Mouse (Mus musculus): ENCODE data around the gene Il6st.

The Il6st gene

DNA sequence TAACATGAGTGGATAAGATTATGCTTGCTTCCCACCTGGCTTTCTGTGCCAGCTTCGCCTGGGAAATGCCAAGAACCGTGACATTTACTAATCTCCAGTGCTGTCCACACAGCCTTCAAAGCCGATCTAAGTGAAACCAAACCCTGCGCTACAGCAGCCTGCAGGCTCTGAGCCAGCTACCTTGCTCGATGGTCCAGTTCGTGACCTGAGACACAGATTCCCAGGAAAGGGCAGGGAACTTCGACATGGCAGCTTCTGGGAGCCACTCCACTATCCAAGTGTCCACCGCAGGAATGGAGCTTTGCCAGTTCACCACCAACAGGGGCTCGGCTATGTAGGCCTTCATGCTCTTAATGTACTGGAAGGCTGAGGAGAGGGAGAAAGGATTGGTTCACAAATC, 69.7 kb downstream of the Il6st start:
- DNase-seq = no peak

DNA sequence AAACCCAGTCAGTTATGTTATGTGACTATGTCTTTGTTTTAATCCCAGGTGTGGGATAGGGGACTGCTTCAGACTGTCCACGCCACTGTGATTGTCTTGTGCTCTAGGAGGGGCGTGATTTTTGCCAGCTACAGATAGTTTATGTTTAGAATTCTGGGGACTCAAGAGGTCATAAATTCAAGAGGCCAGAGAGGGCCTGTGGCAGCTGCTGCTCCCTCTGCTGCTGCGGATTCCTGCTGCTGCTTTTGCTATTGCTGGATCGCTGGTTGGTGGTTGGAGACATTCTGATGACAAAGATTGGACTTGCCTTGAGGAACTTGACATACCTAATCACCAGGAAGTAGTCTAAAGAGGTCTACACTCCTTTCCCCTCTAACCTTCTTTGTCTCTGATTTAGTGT, 72.7 kb downstream of the Il6st start:
- DNase-seq = no peak

DNA sequence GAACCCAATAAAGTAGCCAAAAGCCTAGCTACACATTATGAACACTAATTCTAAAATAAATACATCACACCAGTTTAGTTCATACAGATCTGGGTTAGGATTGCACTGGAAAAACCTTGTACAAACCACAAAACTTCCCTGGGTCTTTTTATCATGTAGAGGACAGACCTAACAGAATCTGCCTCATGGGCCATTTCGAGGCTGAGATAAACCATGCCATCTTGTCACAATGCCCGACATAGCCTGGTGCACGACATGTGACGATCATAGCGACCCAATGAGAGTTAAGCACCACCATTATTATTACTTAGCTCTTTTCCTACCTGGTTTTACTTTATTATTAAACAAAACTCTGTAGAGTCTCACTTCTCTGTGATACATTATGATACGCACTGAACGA, 73.2 kb downstream of the Il6st start:
- DNase-seq = no peak

DNA sequence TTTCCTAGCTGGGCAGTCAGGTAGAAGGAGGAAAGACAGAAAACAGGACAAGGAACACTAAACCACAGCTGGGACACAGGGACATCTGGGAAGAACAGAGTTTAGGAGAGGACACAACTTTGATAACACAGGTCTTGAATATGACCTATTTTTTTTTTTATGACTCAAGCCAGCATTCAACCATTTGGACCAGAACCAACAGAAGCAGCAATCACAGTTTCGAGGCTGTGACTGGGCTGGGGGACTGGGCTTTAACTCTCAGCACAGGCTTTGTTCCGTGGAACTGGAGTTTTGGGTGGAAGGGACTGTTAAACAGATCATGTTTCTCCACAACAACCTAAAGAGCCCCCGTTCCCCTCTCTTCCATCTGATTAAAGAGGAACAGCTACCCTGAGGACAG, 76.7 kb downstream of the Il6st start:
- no peak for DNase-seq

DNA sequence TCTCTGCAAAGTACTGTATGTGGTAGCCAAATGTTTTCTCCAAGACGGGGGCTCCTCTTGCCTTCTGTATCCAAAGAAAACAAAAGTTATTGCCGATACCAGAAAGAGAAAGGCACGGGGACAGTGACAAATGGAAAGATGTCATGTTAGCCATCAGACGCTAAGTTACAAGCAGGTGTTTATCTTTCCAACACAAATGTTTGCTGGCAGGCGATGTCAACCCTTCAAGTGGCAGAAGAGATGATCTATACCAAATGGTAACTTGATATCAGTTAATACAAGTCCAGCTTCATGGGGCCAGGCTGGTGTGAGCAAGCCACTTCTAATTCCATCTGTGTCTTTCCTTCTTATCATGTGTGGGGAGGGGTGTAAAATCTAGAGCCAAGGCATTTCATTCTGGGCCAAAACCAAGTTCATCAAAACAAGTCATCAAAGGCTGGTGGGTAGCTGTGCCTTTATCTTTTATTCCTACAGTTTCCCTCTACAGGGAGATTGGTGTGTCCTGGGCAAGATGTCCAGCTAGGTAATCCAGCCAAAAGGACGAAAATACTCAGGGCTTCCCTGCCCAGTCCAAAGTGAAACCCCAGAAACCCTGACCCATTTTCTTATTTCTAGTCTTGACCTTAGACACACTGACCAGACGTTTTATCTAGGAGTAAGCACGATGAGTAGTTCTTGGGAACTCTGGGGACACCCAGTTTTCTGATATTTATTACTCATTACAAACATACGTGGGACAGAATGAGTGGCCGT, 77.5 kb downstream of the Il6st start:
- DNase-seq = no peak

DNA sequence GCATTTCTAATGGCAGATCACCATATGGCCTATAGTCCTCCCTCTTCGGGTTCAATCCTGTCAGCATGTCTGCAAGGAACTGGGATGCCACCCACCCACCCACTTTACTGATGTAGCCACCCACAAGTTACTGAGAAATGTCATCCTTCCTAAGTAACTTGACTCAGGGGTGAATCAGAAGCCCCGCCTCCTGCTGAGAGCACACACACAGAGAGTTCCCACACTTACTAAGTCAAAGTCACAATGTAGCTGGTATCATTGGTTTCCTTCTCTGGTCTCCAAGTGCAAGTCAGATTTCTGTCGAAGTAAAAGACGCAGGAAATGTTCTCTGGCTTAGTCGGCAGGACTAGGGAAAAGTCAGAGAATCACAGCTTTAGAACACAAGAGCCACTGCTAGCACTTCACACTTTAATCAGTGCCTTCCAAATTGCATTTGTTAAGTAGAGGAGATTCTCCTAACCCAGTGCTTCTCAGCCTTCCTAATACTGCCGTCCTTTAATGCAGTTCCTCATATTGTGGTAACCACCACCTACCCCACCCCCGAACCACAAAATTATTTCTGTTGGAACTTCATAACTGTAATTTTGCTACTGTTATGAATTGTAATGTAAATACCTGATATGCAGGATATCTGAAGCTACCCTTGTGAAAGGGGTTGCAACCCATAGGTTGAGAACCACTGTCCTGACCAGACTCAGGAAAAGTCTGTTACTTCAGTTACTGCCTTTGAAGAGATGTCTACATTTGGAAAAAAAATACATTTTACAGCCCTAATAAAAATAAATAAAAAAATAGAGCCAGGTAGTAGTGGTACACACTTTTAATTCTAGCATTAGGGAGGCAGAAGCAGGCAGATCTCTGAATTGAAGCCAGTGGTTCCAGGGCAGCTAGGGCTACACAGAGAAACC, 88.0 kb downstream of the Il6st start:
- DNase-seq = no peak

DNA sequence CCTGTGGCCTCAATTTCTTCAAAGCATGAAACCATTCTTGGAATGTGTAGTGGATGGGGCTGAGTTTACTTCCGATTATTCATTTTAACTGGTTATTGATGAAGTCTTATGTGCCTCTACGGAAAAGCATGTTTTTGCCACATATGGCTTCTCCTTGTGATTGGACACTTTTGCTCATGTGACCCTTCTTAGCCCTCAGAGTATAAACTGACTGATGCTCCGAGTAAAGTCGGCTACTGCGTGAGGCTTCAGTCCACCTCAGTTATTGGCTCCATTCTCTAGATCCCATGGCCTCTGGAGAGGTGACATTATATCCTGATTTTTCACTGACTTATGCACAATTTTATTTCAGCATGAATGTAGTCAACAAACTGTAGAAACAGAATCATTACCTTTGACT, 89.4 kb downstream of the Il6st start:
- no peak for DNase-seq

DNA sequence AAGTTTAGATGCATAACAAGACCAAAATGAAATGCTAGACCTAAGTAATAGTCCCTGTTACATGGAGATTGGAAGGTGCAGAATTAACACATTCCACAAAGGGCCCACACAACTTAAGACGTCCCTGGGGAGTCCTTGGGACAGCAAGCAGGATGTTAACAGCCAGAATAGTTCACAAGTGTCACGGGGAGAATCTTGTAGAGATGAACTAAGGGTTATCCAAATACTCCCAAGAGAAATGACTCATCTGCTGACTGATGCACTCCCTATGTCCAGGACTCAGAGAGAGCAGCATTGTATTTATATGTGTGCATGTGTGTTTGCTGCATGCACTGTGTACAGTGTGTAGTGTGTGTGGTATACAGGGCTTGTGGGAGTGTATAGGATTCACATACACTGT, 92.6 kb downstream of the Il6st start:
- DNase-seq = no peak

All from lung, postnatal 14 days (tissue).